Mouse (Mus musculus) B cell, adult 2 months (primary cell): ENCODE results near the gene Guca1a.

Experiments
- DNase-seq, 2 experiments: peaks; one replicate each; pipeline ENCODE4 v3.0.0; 2022

The Guca1a gene

GRCm38 (mm10) chr17:47409897-47410861, 9.8 kb upstream of the Guca1a start:
- DNase-seq = peak; percentile 33 to 47

GRCm38 (mm10) chr17:47408558-47408898, 8.1 kb upstream of the Guca1a start:
- DNase-seq = peak; percentile 70 to 71

- no peak for DNase-seq
These were observed 7.6 kb upstream of the Guca1a start for GRCm38 (mm10) chr17:47407717-47408557.

GRCm38 (mm10) chr17:47399091-47399490, 1.3 kb downstream of the Guca1a start:
- DNase-seq = no peak

- DNase-seq = peak; percentile 66 to 69
These were observed 4.9 kb downstream of the Guca1a start for GRCm38 (mm10) chr17:47395376-47395913.

GRCm38 (mm10) chr17:47394223-47394869, 6.0 kb downstream of the Guca1a start:
- peak; percentile 31 to 36 for DNase-seq

GRCm38 (mm10) chr17:47386649-47387048, 13.7 kb downstream of the Guca1a start:
- DNase-seq = peak; percentile 79 to 83

- no peak for DNase-seq
These were observed 15.2 kb downstream of the Guca1a start, which contains the start of gene Guca1b for GRCm38 (mm10) chr17:47385145-47385544. Gene Guca1b, plus strand, starts transcription at chr17:47385393.

GRCm38 (mm10) chr17:47384064-47384463, 16.3 kb downstream of the Guca1a start:
- DNase-seq = no peak

GRCm38 (mm10) chr17:47383266-47383665, 17.1 kb downstream of the Guca1a start:
- DNase-seq = no peak

- DNase-seq = no peak
These were observed 18.5 kb downstream of the Guca1a start for GRCm38 (mm10) chr17:47381917-47382316.

- no peak for DNase-seq
These were observed 22.3 kb downstream of the Guca1a start for GRCm38 (mm10) chr17:47378133-47378532.

GRCm38 (mm10) chr17:47376779-47377280, 23.6 kb downstream of the Guca1a start:
- DNase-seq = no peak

GRCm38 (mm10) chr17:47373991-47374390, 26.4 kb downstream of the Guca1a start:
- DNase-seq = no peak

GRCm38 (mm10) chr17:47371451-47371850, 28.9 kb downstream of the Guca1a start:
- DNase-seq = peak; percentile 77

- DNase-seq = no peak
These were observed 31.3 kb downstream of the Guca1a start for GRCm38 (mm10) chr17:47369087-47369443.

GRCm38 (mm10) chr17:47368401-47369086, 31.8 kb downstream of the Guca1a start, which contains the start of gene Mrps10:
Gene Mrps10, plus strand, starts transcription at chr17:47368887.
- peak; percentile 86 to 87 for DNase-seq

- no peak for DNase-seq
These were observed 39.0 kb downstream of the Guca1a start for GRCm38 (mm10) chr17:47361343-47361742.

- DNase-seq = peak; percentile 77 to 78
These were observed 40.4 kb downstream of the Guca1a start for GRCm38 (mm10) chr17:47359964-47360363.

- no peak for DNase-seq
These were observed 50.6 kb downstream of the Guca1a start for GRCm38 (mm10) chr17:47349721-47350319.
